Mouse (Mus musculus): ENCODE measurements around the gene Pde7b. TPM values are rescaled to one million over a fixed set of nuclear protein-coding genes. Genes with fewer than 3 reads are reported as not detected.

Gene Pde7b
- polyA plus RNA-seq, 1 experiment from 2014 or later = 3.3 TPM

- no peak overlapping the region for H3K9ac ChIP-seq (ENCODE audit: low read length)
- H3K4me1 ChIP-seq (ENCODE audit: control insufficient read depth, insufficient read depth, low read length) = no peaks in the 10 kb centered on the region
- H3K27me3 ChIP-seq (ENCODE audit: control insufficient read depth, insufficient read depth, low read length) = no peaks in the 10 kb centered on the region
- 82% methylated on average over 2 of the region's 2 CpGs for WGBS
- H3K4me2 ChIP-seq (ENCODE audit: low read depth, low read length) = no peak overlapping the region
- H3K27ac ChIP-seq (ENCODE audit: low read length) = no peak overlapping the region
- H3K36me3 ChIP-seq (ENCODE audit: control insufficient read depth, insufficient read depth, low read length) = no peaks in the 10 kb centered on the region
- no peaks in the 10 kb centered on the region for H3K9me3 ChIP-seq (replicated peaks; ENCODE audit: control insufficient read depth, low read length)
- no peak overlapping the region for H3K4me3 ChIP-seq (replicated peaks; ENCODE audit: low read length)
- 0 out of 2 replicates have a peak, but pooled peaks have one; percentile 56 for ATAC-seq (ENCODE audit: insufficient read depth, low FRiP score)
Observed at GRCm38 (mm10) chr10:20405471-20405870, 319.4 kb downstream of the Pde7b start.

GRCm38 (mm10) chr10:20402941-20403340, 321.9 kb downstream of the Pde7b start:
- H3K4me1 ChIP-seq (ENCODE audit: control insufficient read depth, insufficient read depth, low read length) = peaks cover 5% of the 10 kb centered on the region
- no peaks in the 10 kb centered on the region for H3K36me3 ChIP-seq (ENCODE audit: control insufficient read depth, insufficient read depth, low read length)
- no peak overlapping the region for H3K4me2 ChIP-seq (ENCODE audit: low read depth, low read length)
- H3K4me3 ChIP-seq (replicated peaks; ENCODE audit: low read length) = no peak overlapping the region
- ATAC-seq (ENCODE audit: insufficient read depth, low FRiP score) = no peak
- H3K9ac ChIP-seq (ENCODE audit: low read length) = no peak overlapping the region
- 83% methylated on average over 5 of the region's 5 CpGs for WGBS
- H3K9me3 ChIP-seq (replicated peaks; ENCODE audit: control insufficient read depth, low read length) = no peaks in the 10 kb centered on the region
- H3K27me3 ChIP-seq (ENCODE audit: control insufficient read depth, insufficient read depth, low read length) = no peaks in the 10 kb centered on the region
- no peak overlapping the region for H3K27ac ChIP-seq (ENCODE audit: low read length)

GRCm38 (mm10) chr10:20400406-20400805, 324.5 kb downstream of the Pde7b start:
- H3K36me3 ChIP-seq (ENCODE audit: control insufficient read depth, insufficient read depth, low read length) = no peaks in the 10 kb centered on the region
- peak; percentile 29; the same call in 1 of the 2 replicates for ATAC-seq (ENCODE audit: insufficient read depth, low FRiP score)
- peaks cover 5% of the 10 kb centered on the region for H3K4me1 ChIP-seq (ENCODE audit: control insufficient read depth, insufficient read depth, low read length)
- H3K9me3 ChIP-seq (replicated peaks; ENCODE audit: control insufficient read depth, low read length) = no peaks in the 10 kb centered on the region
- H3K4me3 ChIP-seq (replicated peaks; ENCODE audit: low read length) = no peak overlapping the region
- H3K27ac ChIP-seq (ENCODE audit: low read length) = peak overlapping the region; percentile 72
- WGBS = 65% methylated on average over 15 of the region's 15 CpGs
- no peak overlapping the region for H3K9ac ChIP-seq (ENCODE audit: low read length)
- H3K4me2 ChIP-seq (ENCODE audit: low read depth, low read length) = peak overlapping the region; percentile 13; the same call in 1 of the 2 replicates
- H3K27me3 ChIP-seq (ENCODE audit: control insufficient read depth, insufficient read depth, low read length) = no peaks in the 10 kb centered on the region

- Histone ChIP-seq H3K4me1 (ENCODE audit: control insufficient read depth, insufficient read depth, low read length) (peaks cover 5% of the 10 kb centered on the region), H3K9ac (ENCODE audit: low read length) (no peak overlapping the region), H3K27me3 (ENCODE audit: control insufficient read depth, insufficient read depth, low read length) (no peaks in the 10 kb centered on the region), H3K9me3 (replicated peaks; ENCODE audit: control insufficient read depth, low read length) (no peaks in the 10 kb centered on the region), H3K4me2 (ENCODE audit: low read depth, low read length) (peak overlapping the region; percentile 40), H3K27ac (ENCODE audit: low read length) (peak overlapping the region; percentile 79), H3K4me3 (replicated peaks; ENCODE audit: low read length) (peak overlapping the region; percentile 3; the same call in 1 of the 2 replicates), H3K36me3 (ENCODE audit: control insufficient read depth, insufficient read depth, low read length) (no peaks in the 10 kb centered on the region)
- ATAC-seq (ENCODE audit: insufficient read depth, low FRiP score) = 0 out of 2 replicates have a peak, but pooled peaks have one; percentile 37
- 34% methylated on average over 12 of the region's 12 CpGs for WGBS
Observed at GRCm38 (mm10) chr10:20398641-20399390, 326.1 kb downstream of the Pde7b start.

GRCm38 (mm10) chr10:20398224-20398623, 326.7 kb downstream of the Pde7b start:
- Histone ChIP-seq H3K4me2 (ENCODE audit: low read depth, low read length) (peak overlapping the region; percentile 40), H3K9me3 (replicated peaks; ENCODE audit: control insufficient read depth, low read length) (no peaks in the 10 kb centered on the region), H3K27me3 (ENCODE audit: control insufficient read depth, insufficient read depth, low read length) (no peaks in the 10 kb centered on the region), H3K9ac (ENCODE audit: low read length) (no peak overlapping the region), H3K36me3 (ENCODE audit: control insufficient read depth, insufficient read depth, low read length) (no peaks in the 10 kb centered on the region), H3K4me1 (ENCODE audit: control insufficient read depth, insufficient read depth, low read length) (peaks cover 5% of the 10 kb centered on the region), H3K4me3 (replicated peaks; ENCODE audit: low read length) (peak overlapping the region; percentile 3; the same call in 1 of the 2 replicates), H3K27ac (ENCODE audit: low read length) (peak overlapping the region; percentile 79)
- ATAC-seq (ENCODE audit: insufficient read depth, low FRiP score) = 0 out of 2 replicates have a peak, but pooled peaks have one; percentile 29
- WGBS = 40% methylated on average over 6 of the region's 6 CpGs

- H3K9me3 ChIP-seq (replicated peaks; ENCODE audit: control insufficient read depth, low read length) = no peaks in the 10 kb centered on the region
- 92% methylated on average over 3 of the region's 3 CpGs for WGBS
- no peaks in the 10 kb centered on the region for H3K36me3 ChIP-seq (ENCODE audit: control insufficient read depth, insufficient read depth, low read length)
- H3K4me1 ChIP-seq (ENCODE audit: control insufficient read depth, insufficient read depth, low read length) = peaks cover 5% of the 10 kb centered on the region
- no peak overlapping the region for H3K4me3 ChIP-seq (replicated peaks; ENCODE audit: low read length)
- H3K27me3 ChIP-seq (ENCODE audit: control insufficient read depth, insufficient read depth, low read length) = no peaks in the 10 kb centered on the region
- H3K4me2 ChIP-seq (ENCODE audit: low read depth, low read length) = no peak overlapping the region
- no peak for ATAC-seq (ENCODE audit: insufficient read depth, low FRiP score)
- H3K27ac ChIP-seq (ENCODE audit: low read length) = no peak overlapping the region
- H3K9ac ChIP-seq (ENCODE audit: low read length) = no peak overlapping the region
Observed at GRCm38 (mm10) chr10:20395778-20396177, 329.1 kb downstream of the Pde7b start.

- Histone ChIP-seq H3K4me3 (replicated peaks; ENCODE audit: low read length) (no peak overlapping the region), H3K4me2 (ENCODE audit: low read depth, low read length) (no peak overlapping the region), H3K9me3 (replicated peaks; ENCODE audit: control insufficient read depth, low read length) (no peaks in the 10 kb centered on the region), H3K4me1 (ENCODE audit: control insufficient read depth, insufficient read depth, low read length) (peaks cover 5% of the 10 kb centered on the region), H3K27me3 (ENCODE audit: control insufficient read depth, insufficient read depth, low read length) (no peaks in the 10 kb centered on the region), H3K36me3 (ENCODE audit: control insufficient read depth, insufficient read depth, low read length) (no peaks in the 10 kb centered on the region), H3K9ac (ENCODE audit: low read length) (no peak overlapping the region), H3K27ac (ENCODE audit: low read length) (no peak overlapping the region)
- no peak for ATAC-seq (ENCODE audit: insufficient read depth, low FRiP score)
- 33% methylated on average over 5 of the region's 5 CpGs for WGBS
Observed at GRCm38 (mm10) chr10:20394815-20395214, 330.1 kb downstream of the Pde7b start.

GRCm38 (mm10) chr10:20390568-20390967, 334.3 kb downstream of the Pde7b start:
- no peaks in the 10 kb centered on the region for H3K9me3 ChIP-seq (replicated peaks; ENCODE audit: control insufficient read depth, low read length)
- no peak overlapping the region for H3K9ac ChIP-seq (ENCODE audit: low read length)
- no peak overlapping the region for H3K27ac ChIP-seq (ENCODE audit: low read length)
- H3K4me1 ChIP-seq (ENCODE audit: control insufficient read depth, insufficient read depth, low read length) = no peaks in the 10 kb centered on the region
- no peaks in the 10 kb centered on the region for H3K36me3 ChIP-seq (ENCODE audit: control insufficient read depth, insufficient read depth, low read length)
- WGBS = 57% methylated on average over 3 of the region's 3 CpGs
- no peak overlapping the region for H3K4me3 ChIP-seq (replicated peaks; ENCODE audit: low read length)
- no peaks in the 10 kb centered on the region for H3K27me3 ChIP-seq (ENCODE audit: control insufficient read depth, insufficient read depth, low read length)
- H3K4me2 ChIP-seq (ENCODE audit: low read depth, low read length) = no peak overlapping the region
- no peak for ATAC-seq (ENCODE audit: insufficient read depth, low FRiP score)

- H3K36me3 ChIP-seq (ENCODE audit: control insufficient read depth, insufficient read depth, low read length) = no peaks in the 10 kb centered on the region
- no peak overlapping the region for H3K27ac ChIP-seq (ENCODE audit: low read length)
- WGBS = 63% methylated on average over 6 of the region's 6 CpGs
- no peak overlapping the region for H3K4me2 ChIP-seq (ENCODE audit: low read depth, low read length)
- H3K9me3 ChIP-seq (replicated peaks; ENCODE audit: control insufficient read depth, low read length) = no peaks in the 10 kb centered on the region
- no peaks in the 10 kb centered on the region for H3K4me1 ChIP-seq (ENCODE audit: control insufficient read depth, insufficient read depth, low read length)
- H3K27me3 ChIP-seq (ENCODE audit: control insufficient read depth, insufficient read depth, low read length) = no peaks in the 10 kb centered on the region
- no peak for ATAC-seq (ENCODE audit: insufficient read depth, low FRiP score)
- no peak overlapping the region for H3K9ac ChIP-seq (ENCODE audit: low read length)
- no peak overlapping the region for H3K4me3 ChIP-seq (replicated peaks; ENCODE audit: low read length)
Observed at GRCm38 (mm10) chr10:20382807-20383419, 342.0 kb downstream of the Pde7b start.

Data from stomach, embryonic 16.5 days (tissue).